Mouse (Mus musculus): ENCODE results near the gene Gm15114. TPM values are rescaled to one million over a fixed set of nuclear protein-coding genes. Genes with fewer than 3 reads are reported as not detected.
"Not testable (repeated sequence)": the region's sequence is repeated elsewhere in the genome, so short reads cannot be mapped to it uniquely, and the experiment has no call there.

The Gm15114 gene
- polyA plus RNA-seq (2016; fragmentation: Nextera tagmentation; extraction: Ambion mirVana), result not detected in 2 replicates

DNA sequence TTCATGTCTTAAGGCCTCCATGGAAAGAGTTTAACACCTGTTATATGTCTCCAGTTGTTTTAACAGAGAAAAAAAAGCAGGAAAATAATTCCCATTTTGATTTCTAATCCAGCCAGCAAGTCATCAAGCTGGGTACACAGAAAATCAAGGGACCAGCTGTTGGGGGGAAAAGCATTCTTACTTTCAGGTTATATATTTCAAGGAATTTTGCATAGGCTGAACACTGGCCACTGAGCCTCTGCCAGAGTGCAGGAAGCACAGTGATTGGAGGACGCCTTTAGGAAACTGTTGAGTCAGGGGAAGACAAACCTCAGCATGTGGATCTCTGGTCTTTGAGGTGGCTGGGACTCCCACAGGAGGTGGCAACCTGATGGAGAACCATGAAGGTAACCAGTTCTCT lies at the start of gene Gm15114:
Gene Gm15114 (plus strand): TSS at position 301 of the 400 bp plus-strand sequence.
- no CpG with 5 or more reads among the region's 1 CpGs for WGBS
- not testable (repeated sequence) for ATAC-seq (ENCODE audit: low FRiP score, low read depth)

More for the DNA sequence above, at the start of gene Gm15114:
- H3K4me1 ChIP-seq; H3K36me3 ChIP-seq; H3K27ac ChIP-seq (replicated peaks); H3K4me2 ChIP-seq (replicated peaks); H3K4me3 ChIP-seq; H3K9ac ChIP-seq (replicated peaks); H3K9me3 ChIP-seq; H3K27me3 ChIP-seq: not testable (repeated sequence)

Other genes with a start within 250 kb of the Gm15114 start
- not detected in 2 replicates for gene Gm8334, start 126.2 kb downstream of the Gm15114 start, polyA plus RNA-seq (2016; fragmentation: Nextera tagmentation; extraction: Ambion mirVana)
- not detected in 2 replicates for gene Gm15127, start 174.6 kb downstream of the Gm15114 start, polyA plus RNA-seq (2016; fragmentation: Nextera tagmentation; extraction: Ambion mirVana)

Measured in midbrain, embryonic 12.5 days (tissue).